Mouse (Mus musculus) megakaryocyte, embryonic 14.5 days (primary cell): ENCODE results near the gene Homer1. TPM values are rescaled to one million over a fixed set of nuclear protein-coding genes. Genes with fewer than 3 reads are reported as not detected.
A peak's percentile ranks its signal among the peaks of the same experiment; 100 is the strongest.

Experiments
- H3K27me3 ChIP-seq: replicated peaks from 2 replicates; pipeline ENCODE3; 2012; ENCODE audit warnings: inconsistent platforms
- H3K36me3 ChIP-seq: replicated peaks from 2 replicates; pipeline ENCODE3; 2012; ENCODE audit warnings: low read length, inconsistent platforms, mixed read lengths
- H3K4me1 ChIP-seq: 2 replicates; pipeline ENCODE4 v1.6.1; 2012; ENCODE audit warnings: inconsistent platforms
- H3K4me3 ChIP-seq: replicated peaks from 2 replicates; pipeline ENCODE3; 2012; ENCODE audit warnings: moderate library complexity, mild to moderate bottlenecking, inconsistent platforms
- H3K9me3 ChIP-seq: 2 replicates; pipeline ENCODE4 v1.6.1; 2012; ENCODE audit warnings: inconsistent platforms
- FLI1 ChIP-seq: IDR thresholded peaks from 2 replicates; pipeline ENCODE4 v1.6.1; 2012; ENCODE audit warnings: low read length, inconsistent platforms, mixed read lengths
- GATA1 ChIP-seq: IDR thresholded peaks from 3 replicates; pipeline ENCODE4 v1.6.1; 2012; ENCODE audit warnings: mixed read lengths, low read length, inconsistent platforms, borderline replicate concordance
- polyA plus RNA-seq: library from polyadenylated mRNA; stranded (reverse); fragments of >175 nt; gene quantifications from 2 replicates; pipeline ENCODE4 v1.2.3, GENCODE M21; 2012; ENCODE audit warnings: low replicate concordance; ENCODE audit not compliant: insufficient read depth

Gene Homer1
- polyA plus RNA-seq, 1 experiment, result 1.1 TPM

DNA sequence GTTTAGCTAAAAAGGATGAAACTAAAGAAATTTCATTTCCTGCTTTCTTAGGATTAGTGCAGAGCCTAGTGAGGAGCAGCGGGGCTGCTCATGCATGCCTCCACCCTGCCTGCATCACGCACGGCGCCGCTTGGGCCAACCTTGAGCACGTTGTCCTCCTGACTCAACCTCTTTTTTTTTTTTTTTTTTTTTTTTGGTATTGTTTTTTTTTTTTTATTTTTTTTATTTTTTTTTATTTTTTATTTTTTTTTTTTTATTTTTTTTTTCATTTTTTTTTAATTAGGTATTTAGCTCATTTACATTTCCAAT lies 55.8 kb downstream of the Homer1 start:
- Histone ChIP-seq H3K36me3 (peaks cover 37% of the 10 kb centered on the region), H3K27me3 (no peaks in the 10 kb centered on the region), H3K9me3 (no peaks in the 10 kb centered on the region), H3K4me1 (peaks cover 12% of the 10 kb centered on the region; the same call in 1 of the 2 replicates), H3K4me3 (peak overlapping the region; percentile 72)
- TF ChIP-seq GATA1 (no peak), FLI1 (no peak)

- peaks cover 24% of the 10 kb centered on the region for H3K36me3 ChIP-seq
- no peaks in the 10 kb centered on the region for H3K9me3 ChIP-seq
- no peak overlapping the region for H3K4me3 ChIP-seq
- no peak for TF ChIP-seq GATA1
- no peak for TF ChIP-seq FLI1
- peaks cover 11% of the 10 kb centered on the region; the same call in 1 of the 2 replicates for H3K4me1 ChIP-seq
- H3K27me3 ChIP-seq, result no peaks in the 10 kb centered on the region
Measured at GRCm38 (mm10) chr13:93358522-93358921, 59.1 kb downstream of the Homer1 start.

DNA sequence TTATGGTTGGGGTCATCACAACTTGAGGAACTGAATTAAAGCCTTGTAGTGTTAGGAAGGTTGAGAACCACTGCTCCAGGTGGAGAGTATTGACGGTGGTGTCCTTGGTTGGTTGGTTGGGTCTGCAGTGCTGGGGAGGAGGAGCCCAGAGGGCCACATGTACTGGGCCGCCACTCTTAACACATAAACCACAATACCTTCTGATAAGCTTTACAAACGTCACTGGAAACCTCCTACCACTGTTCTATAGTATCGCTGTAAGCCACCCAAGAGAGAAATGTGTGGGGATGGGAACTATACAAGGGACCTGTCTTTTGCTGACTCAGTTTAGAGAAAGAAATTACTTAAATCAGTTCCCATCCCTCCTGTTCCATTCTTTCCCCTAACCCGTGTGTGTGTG lies 68.1 kb downstream of the Homer1 start:
- no peaks in the 10 kb centered on the region for H3K9me3 ChIP-seq

DNA sequence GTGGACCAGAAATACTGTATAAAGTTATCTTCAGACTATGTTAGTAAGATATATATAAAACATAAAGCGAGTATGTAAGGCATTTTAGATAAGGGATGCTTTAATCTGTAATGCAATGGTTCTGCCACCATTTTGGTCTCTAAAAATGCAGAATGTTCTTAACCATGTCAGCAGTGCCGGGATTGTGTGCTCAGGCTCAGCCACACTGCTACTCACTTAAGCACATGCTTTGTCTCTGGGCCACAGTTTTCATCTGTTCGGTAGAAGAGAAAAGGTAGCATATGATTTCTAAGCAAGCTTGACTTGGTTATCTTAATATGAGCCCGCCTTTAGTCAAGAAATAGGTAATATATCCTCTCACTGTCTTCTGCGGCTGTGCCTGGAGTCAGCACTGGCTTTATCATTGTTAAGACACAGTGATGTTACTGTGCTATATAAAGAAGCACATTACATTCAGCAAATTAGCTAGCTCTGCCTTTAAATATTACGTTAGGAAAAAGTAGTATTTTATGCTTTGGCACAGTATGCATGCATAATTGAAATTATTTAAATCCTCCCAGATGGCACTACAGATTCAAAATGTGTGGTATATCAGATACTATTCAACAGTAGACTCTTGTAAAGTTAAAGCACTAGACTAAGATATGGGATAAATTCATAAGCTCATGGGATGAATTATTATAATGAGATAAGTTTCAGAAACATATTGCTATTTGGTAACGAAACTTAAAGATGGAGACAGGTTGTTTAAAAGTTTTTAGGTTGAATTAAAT lies 69.6 kb downstream of the Homer1 start:
- Histone ChIP-seq H3K4me1 (peaks cover 20% of the 10 kb centered on the region), H3K4me3 (no peak overlapping the region), H3K27me3 (no peaks in the 10 kb centered on the region), H3K9me3 (no peaks in the 10 kb centered on the region), H3K36me3 (peaks cover 16% of the 10 kb centered on the region)
- TF ChIP-seq FLI1 (no peak), GATA1 (no peak)

More for the DNA sequence above, 68.1 kb downstream of the Homer1 start:
- H3K4me1 ChIP-seq, result peaks cover 14% of the 10 kb centered on the region; the same call in 1 of the 2 replicates
- peaks cover 17% of the 10 kb centered on the region for H3K36me3 ChIP-seq
- H3K27me3 ChIP-seq, result no peaks in the 10 kb centered on the region
- no peak for TF ChIP-seq GATA1
- TF ChIP-seq FLI1, result no peak
- no peak overlapping the region for H3K4me3 ChIP-seq

DNA sequence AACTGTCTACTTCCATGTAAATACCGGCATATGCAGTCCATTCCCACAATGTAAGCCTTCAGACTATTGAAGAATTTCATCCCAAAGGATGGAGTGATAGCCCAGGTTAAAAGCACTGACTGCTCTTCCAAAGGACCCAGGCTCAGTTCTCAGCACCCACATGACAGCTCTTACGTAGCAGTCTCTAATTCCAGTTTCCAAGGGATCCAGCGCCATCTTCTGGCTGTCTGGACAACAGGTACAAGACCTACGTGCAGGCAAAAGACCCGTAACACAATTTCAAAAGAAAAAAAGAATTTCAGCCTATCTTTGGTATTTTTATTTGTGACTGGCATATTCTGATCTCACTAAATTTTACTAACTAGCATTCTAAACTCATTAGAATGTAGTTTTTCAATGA lies 75.0 kb downstream of the Homer1 start:
- no peaks in the 10 kb centered on the region for H3K27me3 ChIP-seq
- peaks cover 16% of the 10 kb centered on the region for H3K36me3 ChIP-seq
- peaks cover 3% of the 10 kb centered on the region; the same call in 1 of the 2 replicates for H3K9me3 ChIP-seq
- no peak for TF ChIP-seq GATA1
- no peak overlapping the region for H3K4me3 ChIP-seq
- H3K4me1 ChIP-seq, result peaks cover 17% of the 10 kb centered on the region

DNA sequence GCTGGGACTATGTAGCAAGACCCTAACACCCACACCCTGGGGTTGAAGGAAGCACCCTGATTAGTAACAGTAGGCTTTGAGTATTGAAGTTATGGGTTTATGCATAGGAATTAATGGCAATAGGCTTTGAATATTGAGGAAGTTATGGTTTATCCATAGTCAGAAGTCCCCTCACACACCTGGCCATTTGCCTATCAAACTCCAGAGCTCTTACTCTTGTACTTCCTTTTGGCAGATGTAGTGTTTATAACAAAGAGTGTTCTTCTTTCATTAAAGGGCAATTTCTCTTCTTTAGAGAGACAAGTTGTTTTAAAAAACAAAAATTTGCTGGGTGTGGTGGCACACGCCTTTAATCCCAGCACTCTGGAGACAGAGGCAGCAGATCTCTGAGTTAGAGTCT lies 79.1 kb downstream of the Homer1 start:
- H3K36me3 ChIP-seq, result peaks cover 13% of the 10 kb centered on the region
- H3K9me3 ChIP-seq, result peaks cover 3% of the 10 kb centered on the region; the same call in 1 of the 2 replicates
- no peak overlapping the region for H3K4me3 ChIP-seq
- H3K27me3 ChIP-seq, result no peaks in the 10 kb centered on the region
- H3K4me1 ChIP-seq, result peaks cover 46% of the 10 kb centered on the region
- TF ChIP-seq GATA1 (no peak), FLI1 (no peak)

DNA sequence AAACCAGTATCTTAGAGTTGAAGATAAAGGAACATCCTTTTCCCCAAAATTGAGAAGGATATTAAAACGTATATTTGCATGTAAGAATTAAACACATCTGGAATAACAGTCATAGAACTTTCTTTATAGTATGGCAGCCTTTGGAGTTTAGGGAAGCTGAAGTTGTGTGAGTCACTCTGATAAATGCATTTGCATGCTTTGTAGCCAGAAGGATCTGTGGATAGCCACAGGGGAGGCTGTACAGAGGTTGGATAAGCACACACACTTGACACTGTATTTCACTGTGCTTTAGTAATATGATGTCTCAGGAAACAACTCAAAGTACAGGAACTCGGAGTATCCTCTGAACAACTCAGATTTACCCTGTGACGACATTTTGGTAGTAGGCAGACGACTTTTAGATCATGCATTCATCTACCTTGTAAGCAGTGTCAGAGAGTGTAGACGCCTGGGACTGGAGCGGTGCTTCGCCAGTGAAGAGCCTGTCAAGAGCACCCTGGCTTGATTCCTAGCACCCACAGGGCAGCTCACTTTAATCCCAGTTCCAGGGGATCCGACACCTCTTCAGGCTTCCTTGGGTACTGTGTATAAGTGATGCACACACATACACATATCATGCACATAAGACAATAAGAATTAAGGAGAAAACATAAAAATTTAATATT lies 81.1 kb downstream of the Homer1 start:
- no peaks in the 10 kb centered on the region for H3K9me3 ChIP-seq
- no peaks in the 10 kb centered on the region for H3K36me3 ChIP-seq
- peak overlapping the region; percentile 59 for H3K4me3 ChIP-seq
- H3K27me3 ChIP-seq, result no peaks in the 10 kb centered on the region
- H3K4me1 ChIP-seq, result peaks cover 64% of the 10 kb centered on the region
- no peak for TF ChIP-seq GATA1
- TF ChIP-seq FLI1, result no peak

DNA sequence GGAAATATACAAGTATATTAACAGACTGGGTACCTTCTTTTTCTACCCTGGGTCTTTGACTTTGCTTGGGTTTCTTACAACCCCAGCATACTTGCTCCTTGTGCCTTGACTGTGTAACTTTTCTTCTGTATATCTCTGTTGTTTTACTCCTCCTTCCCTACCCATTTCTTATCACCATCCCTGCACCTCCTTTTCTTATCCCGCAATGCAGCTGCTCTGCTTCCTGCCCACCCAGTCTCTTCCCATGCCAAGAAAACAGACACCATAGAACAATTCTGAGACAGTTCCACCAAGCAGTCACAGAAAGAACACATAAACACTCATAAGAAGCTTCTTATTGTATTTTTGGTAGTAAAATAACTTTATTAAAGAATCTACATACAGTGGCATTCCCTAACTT lies 81.9 kb downstream of the Homer1 start:
- TF ChIP-seq FLI1, result no peak
- TF ChIP-seq GATA1, result no peak
- H3K36me3 ChIP-seq, result no peaks in the 10 kb centered on the region
- peak overlapping the region; percentile 28 for H3K4me3 ChIP-seq
- H3K4me1 ChIP-seq, result peaks cover 67% of the 10 kb centered on the region
- no peaks in the 10 kb centered on the region for H3K9me3 ChIP-seq
- H3K27me3 ChIP-seq, result no peaks in the 10 kb centered on the region

- Histone ChIP-seq H3K9me3 (no peaks in the 10 kb centered on the region), H3K27me3 (no peaks in the 10 kb centered on the region), H3K4me1 (peaks cover 76% of the 10 kb centered on the region), H3K4me3 (no peak overlapping the region), H3K36me3 (no peaks in the 10 kb centered on the region)
- TF ChIP-seq FLI1, result no peak
- TF ChIP-seq GATA1, result no peak
Measured at GRCm38 (mm10) chr13:93383092-93383491, 83.7 kb downstream of the Homer1 start.

- no peak for TF ChIP-seq FLI1
- TF ChIP-seq GATA1, result no peak
- no peak overlapping the region for H3K4me3 ChIP-seq
- peaks cover 81% of the 10 kb centered on the region for H3K4me1 ChIP-seq
- no peaks in the 10 kb centered on the region for H3K36me3 ChIP-seq
- H3K9me3 ChIP-seq, result no peaks in the 10 kb centered on the region
- no peaks in the 10 kb centered on the region for H3K27me3 ChIP-seq
Measured at GRCm38 (mm10) chr13:93383620-93384019, 84.2 kb downstream of the Homer1 start.
